Mouse (Mus musculus) forebrain, postnatal 0 days (tissue): Measurements from ENCODE around the gene Actn3. TPM values are rescaled to one million over a fixed set of nuclear protein-coding genes. Genes with fewer than 3 reads are reported as not detected.
"Not testable (repeated sequence)": the region's sequence is repeated elsewhere in the genome, so short reads cannot be mapped to it uniquely, and the experiment has no call there.

ENCODE experiments used
- ATAC-seq: fragments of 200-750 bp; cut with Nextera tagmentation; 2 replicates; pipeline ENCODE4 v1.8.0; 2017; ENCODE audit warnings: mild to moderate bottlenecking, moderate library complexity
- DNase-seq: peaks from one replicate; pipeline ENCODE4 v3.0.0-alpha.2; 2015
- H3K27ac ChIP-seq: fragments of 300-500 bp; sonication (generic); 2 replicates; pipeline ENCODE4 v1.5.1; 2014; ENCODE audit warnings: low read depth, mild to moderate bottlenecking, antibody characterized with exemption, low read length, moderate library complexity, mixed read lengths
- H3K27me3 ChIP-seq: fragments of 300-500 bp; sonication (generic); 2 replicates; pipeline ENCODE4 v1.6.1; 2014; ENCODE audit warnings: mild to moderate bottlenecking, low read length, mixed read lengths; ENCODE audit not compliant: insufficient read depth
- H3K36me3 ChIP-seq: fragments of 300-500 bp; sonication (generic); 2 replicates; pipeline ENCODE4 v1.6.1; 2014; ENCODE audit warnings: mild to moderate bottlenecking, moderate library complexity; ENCODE audit not compliant: insufficient read depth
- H3K4me1 ChIP-seq: fragments of 300-500 bp; sonication (generic); 2 replicates; pipeline ENCODE4 v1.6.1; 2014; ENCODE audit warnings: antibody characterized with exemption; ENCODE audit not compliant: insufficient read depth
- H3K4me2 ChIP-seq: fragments of 300-500 bp; sonication (generic); 2 replicates; pipeline ENCODE4 v1.6.1; 2014; ENCODE audit warnings: low read depth, mild to moderate bottlenecking, moderate library complexity
- H3K4me3 ChIP-seq: fragments of 300-500 bp; sonication (generic); 2 replicates; pipeline ENCODE4 v1.5.1; 2014; ENCODE audit warnings: low read depth, low read length, mixed read lengths
- H3K9ac ChIP-seq: fragments of 300-500 bp; sonication (generic); 2 replicates; pipeline ENCODE4 v1.6.1; 2014; ENCODE audit warnings: mild to moderate bottlenecking
- H3K9me3 ChIP-seq: fragments of 300-500 bp; sonication (generic); 2 replicates; pipeline ENCODE4 v1.6.1; 2016; ENCODE audit warnings: low read length
- CTCF ChIP-seq: sonication (generic); IDR thresholded peaks from 2 replicates; pipeline ENCODE4 v1.5.1; 2016; ENCODE audit warnings: antibody characterized with exemption, control low read depth, low read depth
- WGBS: fragments of 180-500 bp; shearing (Covaris S2); extraction: QIAGEN DNeasy Blood & Tissue Kit; methylation state at CpG from one replicate; pipeline ENCODE4 v1.1.7; 2014; 5-methylcytosine and 5-hydroxymethylcytosine counted together
- polyA plus RNA-seq: library from polyadenylated mRNA; unstranded; fragments of >200 nt; fragmentation: Nextera tagmentation; extraction: Ambion mirVana; gene quantifications from 2 replicates; pipeline ENCODE4 v1.2.1, GENCODE M21; 2015
- total RNA-seq: library from RNA; depleted of rRNA; stranded (reverse); fragments of >200 nt; gene quantifications from 2 replicates; pipeline ENCODE4 v1.2.3, GENCODE M21; 2014

Gene Actn3
- total and polyA plus RNA-seq, 2 experiments from 2014 or later, result 2.2 to 2.6 TPM

- H3K27me3 ChIP-seq, result no peaks in the 10 kb centered on the region
- no peak for TF ChIP-seq CTCF
- peaks cover 3% of the 10 kb centered on the region; the same call in 1 of the 2 replicates for H3K36me3 ChIP-seq
- 63% methylated on average over 10 of the region's 10 CpGs for WGBS
- ATAC-seq (no peak), DNase-seq (no peak)
- no peaks in the 10 kb centered on the region for H3K4me1 ChIP-seq
- H3K4me3 ChIP-seq, result peak overlapping the region; percentile 82
- peak overlapping the region; percentile 72; the same call in 1 of the 2 replicates for H3K27ac ChIP-seq
- H3K4me2 ChIP-seq, result peak overlapping the region; percentile 80
- peak overlapping the region; percentile 74 for H3K9ac ChIP-seq
- no peaks in the 10 kb centered on the region for H3K9me3 ChIP-seq
These were observed 1.6 kb upstream of the Actn3 start for GRCm38 (mm10) chr19:4879324-4879703.

DNA sequence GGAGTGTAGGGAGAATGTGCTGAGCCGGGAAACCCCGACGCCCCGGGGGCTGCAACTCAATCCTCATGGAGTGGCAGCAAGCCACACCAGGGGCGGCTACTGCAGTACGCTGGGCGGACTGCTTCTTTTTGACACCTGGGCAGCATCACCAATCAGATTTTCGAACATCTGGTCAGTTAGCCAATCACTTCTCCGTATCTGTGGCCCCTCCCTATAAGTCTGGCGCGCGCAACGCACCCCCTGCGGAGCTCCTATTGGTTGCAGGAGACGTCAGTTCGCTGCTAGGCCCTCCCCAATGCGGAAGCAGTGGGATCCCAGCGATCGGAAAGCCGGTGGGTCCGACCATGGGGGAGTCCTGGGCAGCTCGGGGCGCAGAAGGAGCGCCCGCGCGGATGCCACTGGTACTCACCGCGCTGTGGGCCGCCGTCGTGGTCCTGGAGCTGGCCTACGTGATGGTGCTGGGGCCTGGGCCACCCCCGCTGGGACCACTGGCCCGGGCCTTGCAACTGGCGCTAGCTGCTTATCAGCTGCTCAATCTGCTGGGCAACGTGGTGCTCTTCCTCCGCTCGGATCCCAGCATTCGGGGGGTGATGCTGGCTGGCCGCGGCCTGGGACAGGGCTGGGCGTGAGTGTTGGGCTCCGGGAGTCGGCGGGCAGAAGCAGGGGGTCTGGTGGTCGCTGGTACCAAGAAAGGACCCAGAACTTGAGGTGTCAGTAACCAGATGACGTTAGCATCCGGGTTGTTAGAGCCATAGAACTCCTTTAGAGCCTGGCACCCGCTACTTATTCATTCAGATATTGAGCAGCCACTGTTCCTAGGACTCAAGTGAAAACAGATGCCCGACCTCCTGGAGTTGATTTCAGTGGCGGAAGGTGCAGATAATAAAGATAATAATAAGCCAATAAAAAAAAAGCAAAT is 955 bp upstream of the Actn3 start, which contains the start of gene Zdhhc24:
Gene Zdhhc24 (plus strand): TSS at position 264 of the 919 bp plus-strand sequence.
- Histone ChIP-seq H3K4me2 (peak within 1 kb of the TSS; percentile 80), H3K27ac (peak within 1 kb of the TSS; percentile 72), H3K4me3 (peak within 1 kb of the TSS; percentile 82), H3K36me3 (no peaks in the 10 kb centered on the region), H3K4me1 (no peaks in the 10 kb centered on the region), H3K9me3 (no peaks in the 10 kb centered on the region), H3K27me3 (no peaks in the 10 kb centered on the region), H3K9ac (peak within 1 kb of the TSS; percentile 74)
- no peak for TF ChIP-seq CTCF
- ATAC-seq (peak; percentile 99), DNase-seq (peak; percentile 97)
- under 1% methylated on average over 52 of the region's 52 CpGs for WGBS

DNA sequence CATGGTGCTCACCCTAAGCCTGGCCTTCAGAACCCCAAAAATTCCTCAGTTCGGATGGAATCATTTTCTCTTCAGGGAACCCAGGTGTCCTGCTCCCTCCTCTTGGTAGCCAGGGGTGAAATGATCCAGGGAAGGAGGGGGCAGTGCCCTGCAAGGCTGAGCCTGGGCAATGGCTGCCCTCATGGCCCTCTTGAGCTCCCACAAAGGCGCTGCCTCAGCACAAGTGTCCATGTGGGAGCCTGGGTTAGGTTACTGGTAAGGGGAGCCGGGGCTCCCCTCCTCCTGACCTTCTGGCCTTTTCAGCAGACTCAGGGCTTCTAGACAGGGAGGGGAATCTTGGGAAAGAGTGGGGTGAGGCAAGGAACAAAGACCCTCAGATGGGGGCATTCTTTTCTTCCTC is 954 bp downstream of the Actn3 start:
- WGBS, result 76% methylated on average over 3 of the region's 3 CpGs
- DNase-seq, result no peak

GRCm38 (mm10) chr19:4876241-4876640 is 1.5 kb downstream of the Actn3 start:
- ATAC-seq, result no peak
- Histone ChIP-seq H3K27ac (no peak overlapping the region), H3K36me3 (no peaks in the 10 kb centered on the region), H3K9ac (no peak overlapping the region), H3K27me3 (no peaks in the 10 kb centered on the region), H3K4me2 (no peak overlapping the region), H3K9me3 (no peaks in the 10 kb centered on the region), H3K4me1 (no peaks in the 10 kb centered on the region), H3K4me3 (no peak overlapping the region)
- WGBS, result 69% methylated on average over 4 of the region's 4 CpGs
- no peak for DNase-seq
- TF ChIP-seq CTCF, result no peak

More for the DNA sequence above, 954 bp downstream of the Actn3 start:
- H3K9me3 ChIP-seq, result no peaks in the 10 kb centered on the region
- H3K27me3 ChIP-seq, result no peaks in the 10 kb centered on the region
- H3K9ac ChIP-seq, result no peak overlapping the region
- ATAC-seq, result no peak
- no peak for TF ChIP-seq CTCF
- H3K36me3 ChIP-seq, result no peaks in the 10 kb centered on the region
- no peak overlapping the region for H3K4me3 ChIP-seq
- no peak overlapping the region for H3K27ac ChIP-seq
- no peaks in the 10 kb centered on the region for H3K4me1 ChIP-seq
- no peak overlapping the region for H3K4me2 ChIP-seq

DNA sequence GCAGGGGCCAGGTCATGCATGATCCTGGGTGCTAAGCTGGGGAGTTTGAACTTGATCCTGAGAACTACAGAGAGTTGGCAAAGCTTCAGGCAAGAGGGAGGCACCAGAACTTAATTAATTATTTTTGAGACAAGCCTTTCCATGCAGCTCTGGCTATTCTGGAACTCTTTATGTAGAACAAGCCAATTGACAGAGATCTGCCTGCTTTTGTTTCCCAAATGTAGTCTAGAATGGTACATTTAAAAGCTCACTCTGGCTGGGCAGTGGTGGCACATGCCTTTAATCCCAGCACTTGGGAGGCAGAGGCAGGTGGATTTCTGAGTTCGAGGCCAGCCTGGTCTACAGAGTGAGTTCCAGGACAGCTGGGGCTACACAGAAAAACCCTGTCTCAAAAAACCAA is 3.1 kb downstream of the Actn3 start:
- not testable (repeated sequence) for H3K9me3 ChIP-seq, DNase-seq, H3K4me1 ChIP-seq, H3K4me2 ChIP-seq, H3K27ac ChIP-seq, H3K36me3 ChIP-seq, ATAC-seq, H3K9ac ChIP-seq, H3K4me3 ChIP-seq, H3K27me3 ChIP-seq
- WGBS, result 88% methylated on average over 1 of the region's 1 CpGs

DNA sequence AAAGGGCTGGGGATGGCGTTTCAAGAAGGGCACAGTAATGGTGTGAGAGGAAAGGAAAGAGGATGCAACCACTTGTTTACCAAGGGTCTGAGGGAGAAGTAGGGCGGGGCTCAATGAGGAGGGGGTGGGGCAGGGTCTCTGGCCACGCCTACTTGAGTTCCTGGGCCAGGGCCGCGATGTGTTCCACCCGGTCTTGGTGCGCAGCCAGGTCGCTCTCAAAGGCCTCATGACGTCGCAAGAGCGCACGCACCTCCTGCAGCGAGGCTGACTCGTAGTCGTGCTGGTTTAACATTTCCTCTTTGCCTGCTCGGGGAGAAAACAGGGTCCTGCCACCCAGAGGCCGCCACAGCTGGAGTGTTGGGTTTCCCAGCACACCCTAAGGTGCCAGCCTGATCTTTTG is 12.6 kb downstream of the Actn3 start:
- Histone ChIP-seq H3K4me1 (no peaks in the 10 kb centered on the region), H3K27me3 (no peaks in the 10 kb centered on the region), H3K27ac (no peak overlapping the region), H3K4me3 (no peak overlapping the region), H3K4me2 (0 out of 2 replicates have a peak overlapping the region, but pooled peaks have one; percentile 5), H3K36me3 (peaks cover 8% of the 10 kb centered on the region), H3K9ac (no peak overlapping the region; the same call in 1 of the 2 replicates), H3K9me3 (no peaks in the 10 kb centered on the region)
- 4% methylated on average over 17 of the region's 17 CpGs for WGBS
- peak; percentile 28 for DNase-seq
- no peak for TF ChIP-seq CTCF
- no peak for ATAC-seq

DNA sequence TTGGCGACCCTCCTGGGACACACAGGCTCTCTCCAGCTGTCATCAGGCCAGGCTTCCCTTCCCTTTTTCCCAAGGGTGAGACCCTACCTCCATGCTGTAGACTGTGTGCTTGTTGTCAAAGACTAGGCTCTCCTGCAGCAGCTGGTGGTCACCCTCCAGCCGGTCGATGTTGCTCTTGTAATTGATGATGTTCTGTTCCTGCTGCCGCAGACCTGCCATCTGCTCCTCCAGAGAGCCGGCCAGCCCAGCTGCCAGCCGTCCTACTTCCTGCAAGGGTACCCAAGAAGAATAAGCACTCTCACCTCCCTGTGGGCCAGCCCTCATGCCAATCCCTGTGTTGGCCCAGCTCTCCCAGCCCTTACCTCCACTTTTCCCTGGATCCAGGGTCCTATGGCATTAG is 14.7 kb downstream of the Actn3 start:
- Histone ChIP-seq H3K4me1 (no peaks in the 10 kb centered on the region), H3K36me3 (peaks cover 26% of the 10 kb centered on the region), H3K27me3 (no peaks in the 10 kb centered on the region), H3K27ac (no peak overlapping the region), H3K9ac (no peak overlapping the region), H3K9me3 (no peaks in the 10 kb centered on the region), H3K4me2 (no peak overlapping the region), H3K4me3 (no peak overlapping the region)
- 76% methylated on average over 6 of the region's 6 CpGs for WGBS
- no peak for TF ChIP-seq CTCF
- DNase-seq, result no peak
- ATAC-seq, result no peak
